Mouse (Mus musculus): ENCODE measurements around the gene Gprc5d. TPM values are rescaled to one million over a fixed set of nuclear protein-coding genes. Genes with fewer than 3 reads are reported as not detected.

Gprc5d gene
- polyA plus RNA-seq, 1 experiment from 2014 or later, result not detected

DNA sequence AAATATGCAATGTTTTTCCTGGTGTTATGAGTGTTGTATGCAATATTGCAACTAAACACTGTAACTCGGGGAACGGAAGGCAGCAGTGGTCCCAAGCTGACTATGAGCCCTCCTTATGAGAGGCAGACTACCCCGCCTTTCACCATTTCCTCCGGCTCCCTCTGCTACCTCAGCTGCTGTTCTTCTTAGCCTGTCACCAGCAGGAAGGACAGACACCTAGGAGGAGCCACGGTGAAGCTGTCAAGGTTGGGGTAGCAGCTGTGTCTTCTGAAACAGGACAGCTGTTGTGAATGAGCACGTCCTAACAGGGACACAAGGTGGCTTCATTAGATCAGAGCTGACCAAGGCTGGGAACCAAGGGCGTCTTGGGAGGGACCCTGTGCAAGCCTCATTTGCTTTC lies 20.1 kb upstream of the Gprc5d start:
- ChIA-PET CTCF (interaction anchor here (1.2 to 2.2 kb wide), 4 partner anchors 36 to 112 kb away, joined by 3 to 8 read pairs (median 4); no protein-coding TSS in a partner anchor), POLR2A (interaction anchor here (0.7 kb wide), 1 partner anchor 27 kb away, joined by 4 read pairs; no protein-coding TSS in a partner anchor)
- no peak for TF ChIP-seq CTCF (IDR thresholded peaks at IDR 0.05)
- no peak for ATAC-seq
- no peaks in the 10 kb centered on the region for H3K27me3 ChIP-seq
- no peak for DNase-seq (ENCODE audit: low read depth, low spot score)
- in situ Hi-C loops (cut with MboI; ENCODE audit: low pct_unique_long_range_greater_than_20kb), result no loop called here

DNA sequence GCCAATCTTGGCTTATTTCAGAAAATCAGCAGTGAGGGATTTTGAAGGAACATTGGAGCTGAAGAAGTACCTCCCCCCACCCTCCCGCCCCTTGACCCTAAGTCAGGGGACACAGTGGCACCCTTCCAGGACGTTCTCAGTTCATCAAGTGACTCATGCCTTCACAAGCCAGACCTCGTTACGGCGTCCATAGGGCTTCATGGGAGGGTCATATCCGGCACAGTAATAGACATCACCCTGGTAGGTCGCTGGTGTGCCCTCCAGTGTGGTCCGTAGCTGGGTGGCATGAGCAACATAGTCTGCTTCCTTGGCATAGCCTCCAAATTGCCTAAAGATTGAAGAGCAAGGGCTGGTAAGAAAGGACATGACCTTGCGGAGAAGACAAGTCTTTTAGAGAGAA lies 19.7 kb upstream of the Gprc5d start:
- no peaks in the 10 kb centered on the region for H3K27me3 ChIP-seq
- no peak for ATAC-seq
- in situ Hi-C loops (cut with MboI; ENCODE audit: low pct_unique_long_range_greater_than_20kb), result no loop called here
- POLR2A ChIA-PET, result no interaction called here
- CTCF ChIA-PET, result interaction anchor here (1.3 to 2.2 kb wide), 3 partner anchors 36 to 112 kb away, joined by 3 to 8 read pairs (median 3); no protein-coding TSS in a partner anchor
- no peak for DNase-seq (ENCODE audit: low read depth, low spot score)
- TF ChIP-seq CTCF (IDR thresholded peaks at IDR 0.05), result no peak

DNA sequence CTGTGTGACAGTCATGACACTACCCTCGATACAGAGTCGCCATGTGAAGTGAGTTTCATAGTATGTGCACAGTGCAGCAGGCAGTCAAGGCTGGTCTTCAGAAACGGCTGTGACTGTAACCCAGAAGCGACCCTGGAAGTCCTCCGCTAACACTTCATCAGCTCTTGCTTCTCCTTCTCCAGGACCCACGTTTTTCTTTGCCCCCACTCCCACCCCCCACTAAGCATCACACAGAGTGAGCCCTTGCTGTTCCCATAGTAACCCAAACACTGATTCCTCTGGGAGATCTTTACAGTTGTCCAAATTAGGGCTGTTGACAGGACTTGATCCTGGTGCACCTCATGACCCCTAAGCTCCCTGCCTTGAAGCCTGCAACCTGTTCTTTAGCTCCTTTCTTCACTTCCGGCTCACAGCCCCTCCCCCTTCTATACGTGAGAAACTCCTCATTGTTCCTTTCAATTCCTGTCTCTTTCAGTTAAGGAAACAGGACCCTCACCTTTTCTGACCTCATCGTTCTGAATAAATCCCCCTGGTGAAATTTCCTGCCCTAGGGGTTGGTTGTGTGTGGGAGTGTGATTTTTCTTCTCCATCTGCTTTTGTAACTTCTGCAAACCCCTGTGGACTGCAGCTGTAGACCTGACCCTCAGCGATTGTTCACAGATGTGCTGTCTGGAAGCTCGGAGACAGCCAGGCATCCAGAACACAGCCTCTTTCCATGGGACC lies 18.5 kb upstream of the Gprc5d start:
- in situ Hi-C loops (cut with MboI; ENCODE audit: low pct_unique_long_range_greater_than_20kb), result no loop called here
- ATAC-seq (no peak), DNase-seq (ENCODE audit: low read depth, low spot score) (no peak)
- ChIA-PET POLR2A (no interaction called here), CTCF (interaction anchor here (1.9 kb wide), 1 partner anchor 33 kb away, joined by 5 read pairs; no protein-coding TSS in a partner anchor)
- H3K27me3 ChIP-seq, result no peaks in the 10 kb centered on the region
- TF ChIP-seq CTCF (IDR thresholded peaks at IDR 0.05), result no peak

DNA sequence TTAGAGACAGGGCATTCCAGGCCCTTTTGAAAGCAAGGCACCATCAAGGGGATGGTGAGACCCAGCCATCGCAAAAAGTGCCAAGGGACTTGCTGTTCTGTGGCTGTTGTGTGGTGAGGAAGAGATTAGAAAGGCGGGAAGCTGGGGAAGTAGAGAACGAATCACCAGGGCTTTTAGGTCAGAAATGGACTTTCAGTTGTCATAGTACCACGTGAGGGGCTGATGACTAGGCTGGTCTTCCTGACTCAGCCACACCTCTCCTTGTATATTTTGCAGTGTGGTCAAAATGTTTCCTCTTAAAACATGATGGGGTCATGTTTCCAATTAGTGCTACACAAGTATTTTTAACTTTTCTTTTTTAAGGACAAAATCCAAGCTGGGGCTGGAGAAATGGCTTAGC lies 17.7 kb upstream of the Gprc5d start:
- ChIA-PET CTCF (interaction anchor here (1.9 kb wide), 1 partner anchor 33 kb away, joined by 5 read pairs; no protein-coding TSS in a partner anchor), POLR2A (no interaction called here)
- no peak for TF ChIP-seq CTCF (IDR thresholded peaks at IDR 0.05)
- H3K27me3 ChIP-seq, result no peaks in the 10 kb centered on the region
- DNase-seq (ENCODE audit: low read depth, low spot score) (no peak), ATAC-seq (no peak)
- in situ Hi-C loops (cut with MboI; ENCODE audit: low pct_unique_long_range_greater_than_20kb), result no loop called here

DNA sequence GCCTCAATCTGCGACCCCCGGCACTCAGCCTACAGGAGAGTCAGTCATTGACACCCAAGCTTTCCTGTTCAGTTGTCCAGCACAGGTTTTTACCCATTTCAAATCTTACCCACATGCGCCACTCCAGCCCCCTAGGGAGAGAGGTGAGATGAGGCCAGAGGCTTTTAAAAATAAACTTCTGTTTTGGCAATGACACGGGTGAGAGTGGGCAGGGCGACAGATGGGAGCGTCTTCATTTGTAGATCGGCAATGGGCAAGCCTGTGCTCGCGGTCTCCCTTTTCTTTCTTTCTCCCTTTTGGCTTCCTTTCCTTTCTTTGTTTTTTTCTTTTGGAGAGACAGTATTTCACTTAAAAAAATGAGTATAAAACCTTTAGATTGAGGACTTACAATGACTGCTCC lies 15.4 kb upstream of the Gprc5d start:
- DNase-seq (ENCODE audit: low read depth, low spot score), result no peak
- CTCF ChIA-PET, result interaction anchor here (1.2 kb wide), 1 partner anchor 10 kb away, joined by 6 read pairs; no protein-coding TSS in a partner anchor
- POLR2A ChIA-PET, result interaction anchor here (0.6 kb wide), 1 partner anchor 20 kb away, joined by 4 read pairs; no protein-coding TSS in a partner anchor
- H3K27me3 ChIP-seq, result no peaks in the 10 kb centered on the region
- no peak for ATAC-seq
- TF ChIP-seq CTCF (IDR thresholded peaks at IDR 0.05), result no peak
- in situ Hi-C loops (cut with MboI; ENCODE audit: low pct_unique_long_range_greater_than_20kb), result no loop called here

DNA sequence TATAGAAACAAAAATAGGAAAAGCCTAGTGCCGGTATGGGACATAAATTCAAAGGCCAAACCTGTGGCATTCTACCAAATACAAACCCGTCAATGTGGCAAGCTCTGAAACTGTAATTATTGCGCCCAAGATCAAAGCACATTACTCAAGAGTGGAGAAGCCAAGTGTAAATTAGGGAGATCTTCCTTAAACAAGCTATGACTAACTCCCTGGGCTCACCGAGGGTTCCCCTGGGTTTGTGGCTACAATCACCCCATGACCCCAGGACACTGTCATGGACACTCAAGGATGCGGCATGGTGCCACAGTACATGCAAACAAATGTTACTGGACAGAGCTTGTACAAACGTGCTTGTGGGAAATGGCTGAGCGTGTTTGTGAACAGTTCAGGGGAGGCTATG lies 15.0 kb upstream of the Gprc5d start:
- H3K27me3 ChIP-seq, result no peaks in the 10 kb centered on the region
- ChIA-PET CTCF (interaction anchor here (0.7 to 1.5 kb wide), 4 partner anchors 10 to 78 kb away, joined by 3 to 6 read pairs (median 4); no protein-coding TSS in a partner anchor), POLR2A (no interaction called here)
- no peak for ATAC-seq
- no peak for DNase-seq (ENCODE audit: low read depth, low spot score)
- in situ Hi-C loops (cut with MboI; ENCODE audit: low pct_unique_long_range_greater_than_20kb), result no loop called here
- TF ChIP-seq CTCF (IDR thresholded peaks at IDR 0.05), result no peak

DNA sequence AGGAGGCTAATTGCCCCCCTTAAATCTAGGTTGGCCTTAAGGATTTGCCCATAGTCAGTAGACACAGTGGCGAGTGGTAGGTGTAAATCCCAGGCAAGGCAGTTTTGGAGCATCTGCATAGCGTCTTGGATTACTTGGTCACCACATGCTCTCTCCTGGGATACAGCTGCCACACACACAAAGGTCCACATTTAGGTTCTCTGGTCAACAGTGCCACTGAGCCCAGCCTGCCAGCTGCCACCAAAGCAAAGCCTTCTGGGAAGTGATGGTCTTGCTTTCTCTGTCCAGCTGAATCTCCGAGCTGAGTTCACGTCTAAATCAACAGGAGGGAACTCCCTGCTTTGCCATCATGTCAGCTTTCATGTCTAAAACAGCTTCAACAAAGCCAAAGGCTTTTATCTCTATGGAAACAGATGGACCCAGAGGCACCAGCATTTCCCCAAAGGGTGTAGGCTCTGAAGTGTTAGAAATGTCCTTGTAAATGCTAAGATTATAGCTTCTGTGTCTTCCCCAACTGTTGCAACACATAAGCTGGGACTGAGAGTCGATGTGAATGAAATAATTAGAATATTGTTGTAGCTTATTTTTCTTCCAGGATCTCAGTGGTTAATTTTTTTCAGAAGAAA lies 6.8 kb upstream of the Gprc5d start:
- no peak for ATAC-seq
- no peak for TF ChIP-seq CTCF (IDR thresholded peaks at IDR 0.05)
- POLR2A ChIA-PET, result no interaction called here
- no peak for DNase-seq (ENCODE audit: low read depth, low spot score)
- CTCF ChIA-PET, result interaction anchor here (0.9 kb wide), 1 partner anchor 19 kb away, joined by 3 read pairs; no protein-coding TSS in a partner anchor
- H3K27me3 ChIP-seq, result no peaks in the 10 kb centered on the region
- in situ Hi-C loops (cut with MboI; ENCODE audit: low pct_unique_long_range_greater_than_20kb), result no loop called here

DNA sequence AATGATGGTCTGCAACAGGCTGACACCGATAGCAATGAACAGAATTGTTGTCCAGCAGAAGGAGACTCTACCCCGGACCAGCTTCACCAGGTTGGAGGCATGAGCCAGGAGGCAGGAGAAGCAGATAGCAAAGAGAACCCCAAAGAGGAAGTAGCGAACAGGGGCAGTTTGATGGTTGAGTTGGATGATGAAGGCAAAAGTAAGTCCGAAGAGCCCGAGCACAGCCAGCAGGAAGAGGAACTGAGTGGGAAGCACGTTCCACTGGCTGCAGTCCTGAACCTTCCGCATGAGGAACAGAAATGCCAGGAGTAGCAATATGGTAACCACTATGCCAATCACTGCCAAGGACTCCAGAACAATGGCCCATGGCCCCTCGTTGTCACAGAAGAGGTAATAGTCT lies 1.6 kb downstream of the Gprc5d start:
- DNase-seq (ENCODE audit: low read depth, low spot score), result no peak
- ChIA-PET POLR2A (no interaction called here), CTCF (no interaction called here)
- TF ChIP-seq CTCF (IDR thresholded peaks at IDR 0.05), result no peak
- ATAC-seq, result no peak
- in situ Hi-C loops (cut with MboI; ENCODE audit: low pct_unique_long_range_greater_than_20kb), result no loop called here
- peaks cover 6% of the 10 kb centered on the region for H3K27me3 ChIP-seq

DNA sequence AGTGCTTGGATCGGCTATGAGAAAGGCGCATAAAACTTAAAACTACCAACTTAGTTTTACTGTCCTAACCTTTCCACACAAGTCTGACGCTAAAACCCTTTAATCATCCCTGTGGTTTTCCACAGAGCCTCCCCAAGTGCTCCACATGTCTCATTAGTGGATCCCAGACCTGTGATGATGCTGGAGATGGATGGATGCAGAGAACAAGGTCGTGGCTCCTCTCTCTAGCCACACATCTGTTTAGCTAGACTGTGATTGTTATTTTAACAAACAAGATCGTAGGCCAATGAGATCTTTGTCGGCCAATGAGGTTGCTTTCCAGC lies 5.0 kb downstream of the Gprc5d start:
- ATAC-seq (peak; percentile 27), DNase-seq (ENCODE audit: low read depth, low spot score) (no peak)
- in situ Hi-C loops (cut with MboI; ENCODE audit: low pct_unique_long_range_greater_than_20kb), result no loop called here
- peaks cover 6% of the 10 kb centered on the region for H3K27me3 ChIP-seq
- no peak for TF ChIP-seq CTCF (IDR thresholded peaks at IDR 0.05)
- ChIA-PET POLR2A (no interaction called here), CTCF (no interaction called here)

DNA sequence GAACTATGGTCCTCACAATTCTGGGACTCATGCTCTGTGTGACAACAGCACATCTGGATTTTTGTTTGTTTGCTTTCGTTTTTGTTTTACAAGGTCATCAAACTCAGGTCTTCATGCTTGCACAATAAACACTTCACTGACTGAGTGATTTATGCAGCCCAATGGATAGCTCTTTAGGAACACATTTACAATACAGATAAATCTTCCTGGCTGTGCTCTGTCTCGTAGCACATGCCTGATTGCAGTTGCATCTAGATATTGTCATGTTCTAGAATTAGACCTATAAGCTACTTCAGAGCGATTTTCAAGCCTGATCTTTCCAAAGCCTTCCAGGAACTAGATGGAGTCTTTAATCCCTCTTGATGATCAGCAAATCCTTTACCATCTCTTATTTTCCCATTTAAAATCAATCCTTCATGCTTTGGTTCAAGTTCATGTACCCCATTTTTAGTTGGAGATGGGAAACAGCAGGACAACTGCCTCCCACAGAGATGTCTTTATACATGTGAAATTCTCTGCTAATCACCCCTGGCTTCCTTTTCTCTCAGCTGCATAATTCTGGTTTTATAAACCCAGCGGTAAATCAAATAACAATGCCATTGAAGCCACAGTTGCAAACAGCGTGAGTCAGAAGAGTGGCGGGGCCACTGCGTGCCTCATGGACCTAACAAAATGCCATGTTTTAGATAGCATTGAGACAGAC lies 5.5 kb downstream of the Gprc5d start:
- in situ Hi-C loops (cut with MboI; ENCODE audit: low pct_unique_long_range_greater_than_20kb), result no loop called here
- DNase-seq (ENCODE audit: low read depth, low spot score), result peak; percentile 68
- peak; percentile 80 for ATAC-seq
- peaks cover 6% of the 10 kb centered on the region for H3K27me3 ChIP-seq
- CTCF ChIA-PET, result interaction anchor here (0.9 to 1.7 kb wide), 2 partner anchors 21 to 32 kb away, joined by 3 read pairs; no protein-coding TSS in a partner anchor
- POLR2A ChIA-PET, result no interaction called here
- no peak for TF ChIP-seq CTCF (IDR thresholded peaks at IDR 0.05)

DNA sequence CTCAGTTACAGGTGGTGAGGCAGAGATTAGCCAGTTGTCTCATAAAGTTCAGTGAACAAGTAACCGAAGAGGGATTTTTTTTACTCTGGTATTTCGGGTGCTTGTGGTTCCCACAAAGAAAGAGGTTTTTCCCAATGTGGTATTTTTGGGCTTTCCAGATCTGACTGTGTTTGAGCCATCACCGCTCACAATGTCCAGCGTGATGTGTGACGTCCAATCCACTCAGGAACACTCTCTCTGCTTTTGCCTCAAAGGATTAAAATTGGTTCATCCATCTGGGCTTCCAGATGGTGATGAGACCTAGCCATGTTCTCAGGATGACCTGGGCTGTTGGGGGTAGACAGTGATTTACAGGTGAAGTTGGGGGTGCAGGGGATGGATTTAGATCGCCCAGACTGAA lies 11.1 kb downstream of the Gprc5d start:
- CTCF ChIA-PET, result no interaction called here
- ATAC-seq, result no peak
- TF ChIP-seq CTCF (IDR thresholded peaks at IDR 0.05), result no peak
- POLR2A ChIA-PET, result no interaction called here
- DNase-seq (ENCODE audit: low read depth, low spot score), result no peak
- in situ Hi-C loops (cut with MboI; ENCODE audit: low pct_unique_long_range_greater_than_20kb), result no loop called here
- H3K27me3 ChIP-seq, result no peaks in the 10 kb centered on the region

Measured in Patski (cell line).